ENCODE assay signal across 23 mouse cellular contexts in genomic region chr3:138458441-138458840, GRCm38 (mm10). TPM values are rescaled to one million over a fixed set of nuclear protein-coding genes. Genes with fewer than 3 reads are reported as not detected.
"Had no signal": no experiment of that assay in that cellular context is flagged by ENCODE, and none has a peak within 500 bp of the region (broad histone marks: within the 10 kb centered on the region; RNA-seq: fewer than 3 reads in every experiment).

No protein-coding gene starts in this region.

- H3K4me2 ChIP-seq: lung, embryonic 14.5 days; midbrain, embryonic 12.5 days; midbrain, embryonic 15.5 days; neural tube, embryonic 12.5 days had no signal

- H3K4me3 ChIP-seq: midbrain, embryonic 10.5 days; midbrain, embryonic 12.5 days; midbrain, embryonic 15.5 days; neural tube, embryonic 12.5 days had no signal

- ATAC-seq: midbrain, embryonic 15.5 days had no signal

- H3K4me1 ChIP-seq: midbrain, embryonic 10.5 days; midbrain, embryonic 12.5 days; midbrain, embryonic 15.5 days; neural tube, embryonic 12.5 days had no signal

- DNase-seq: lung, adult 18-20 months; lung, embryonic 14.5 days; lung, postnatal 10 days; lung, postnatal 4 days; right cerebral cortex, postnatal 14 days; thymus, adult 2 months; thymus, postnatal 25 days; thymus, postnatal 4 days had no signal

- H3K27ac ChIP-seq: midbrain, embryonic 10.5 days; midbrain, embryonic 12.5 days; midbrain, embryonic 15.5 days; neural tube, embryonic 12.5 days had no signal

- H3K9ac ChIP-seq: lung, embryonic 14.5 days; midbrain, embryonic 12.5 days; midbrain, embryonic 15.5 days; neural tube, embryonic 12.5 days had no signal

- H3K9me3 ChIP-seq: midbrain, embryonic 10.5 days; midbrain, embryonic 12.5 days; midbrain, embryonic 15.5 days; neural tube, embryonic 12.5 days had no signal

- H3K27me3 ChIP-seq: midbrain, embryonic 12.5 days; midbrain, embryonic 15.5 days; neural tube, embryonic 12.5 days had no signal

RNA-seq across cellular contexts. Expression of gene Adh4, which starts 43.2 kb away (rescaled TPM):
- total RNA-seq: megakaryocyte, adult 5-6 weeks; megakaryocyte-erythroid progenitor cell, adult 5-6 weeks; midbrain, postnatal 0 days; monocyte, adult 5-6 weeks; neutrophil, adult 5-6 weeks had no signal
- polyA plus RNA-seq: lung, embryonic 14.5 days; lung, embryonic 16.5 days; midbrain, embryonic 10.5 days; midbrain, embryonic 12.5 days; midbrain, embryonic 15.5 days; midbrain, postnatal 0 days; neural tube, embryonic 12.5 days; neural tube, embryonic 14.5 days; spleen, adult 2 months; stomach, embryonic 14.5 days; stomach, embryonic 16.5 days; thymus, adult 2 months; urinary bladder, adult 2 months had no signal
